Mouse (Mus musculus): ENCODE data around the gene Snupn. TPM values are rescaled to one million over a fixed set of nuclear protein-coding genes. Genes with fewer than 3 reads are reported as not detected.
"Not testable (repeated sequence)": the region's sequence is repeated elsewhere in the genome, so short reads cannot be mapped to it uniquely, and the experiment has no call there.

The Snupn gene
- polyA plus RNA-seq (2011; ENCODE audit: insufficient read depth, insufficient read length, low replicate concordance, missing spikeins) = 5.2 and 14.9 TPM in 2 replicates

DNA sequence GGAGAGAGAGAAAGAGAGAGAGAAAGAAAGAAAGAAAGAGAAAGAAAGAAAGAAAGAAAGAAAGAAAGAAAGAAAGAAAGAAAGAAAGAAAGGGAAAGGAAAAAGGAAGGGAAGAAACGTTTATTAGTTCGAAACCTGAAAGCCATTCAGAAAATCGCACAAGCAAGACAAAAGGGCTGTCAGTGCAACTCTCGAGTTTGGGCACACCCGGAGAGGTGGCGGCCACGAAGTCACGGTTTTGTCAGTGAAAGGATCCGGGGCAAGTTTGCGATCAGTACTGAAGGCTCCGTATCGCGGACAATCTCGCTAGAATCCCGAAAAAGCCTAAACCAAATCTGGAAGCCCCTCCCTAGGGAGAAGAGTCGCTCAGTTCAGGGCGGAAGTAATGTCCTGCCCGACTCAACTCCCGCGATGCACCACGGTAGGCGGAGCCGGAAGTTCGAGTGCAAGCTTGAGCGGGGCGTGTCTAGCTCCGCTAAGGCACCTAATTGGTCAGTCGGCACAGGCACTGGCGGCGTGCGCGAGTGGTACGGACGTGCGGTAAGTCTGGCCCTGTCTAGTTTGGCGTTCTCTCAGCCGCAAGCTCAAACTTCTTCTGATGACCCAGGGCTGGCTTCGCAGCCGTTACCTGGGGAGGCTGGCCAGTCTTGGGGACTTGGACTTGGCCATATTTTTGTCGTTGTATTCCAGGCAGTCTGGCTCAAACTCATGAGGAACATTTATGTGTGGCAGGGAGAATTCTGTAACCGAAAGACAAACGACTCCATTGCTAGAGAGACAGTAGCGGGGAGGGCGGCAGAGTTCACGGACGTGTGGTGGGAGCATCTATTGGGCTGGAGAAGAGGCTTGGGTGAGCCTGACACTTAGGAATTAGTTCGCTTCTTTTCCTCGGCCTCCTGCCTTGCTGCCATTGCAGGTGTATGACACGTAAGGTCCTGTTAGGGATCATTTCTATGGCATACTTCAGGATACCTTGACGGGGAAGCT, at the start of gene Snupn:
TSS of gene Snupn (plus strand) at position 465 of the 987 bp plus-strand sequence.
- WGBS = under 1% methylated on average over 50 of the region's 50 CpGs
- H3K4me1 ChIP-seq (ENCODE audit: control insufficient read depth, insufficient read depth, low read length) = peaks cover 1% of the 10 kb centered on the region
- TF ChIP-seq POLR2A (IDR thresholded peaks at IDR 0.05; ENCODE audit: borderline replicate concordance, control insufficient read depth, low read depth, low read length) (peak; percentile 97), CTCF (IDR thresholded peaks at IDR 0.05; ENCODE audit: control insufficient read depth, insufficient read depth, low read length) (no peak)
- peak within 1 kb of the TSS; percentile 68 for H3K27ac ChIP-seq (ENCODE audit: control insufficient read depth, insufficient read depth, low read depth, low read length, poor library complexity)
- peak within 1 kb of the TSS; percentile 84 for H3K4me3 ChIP-seq (replicated peaks; ENCODE audit: control insufficient read depth, low read depth, low read length)

DNA sequence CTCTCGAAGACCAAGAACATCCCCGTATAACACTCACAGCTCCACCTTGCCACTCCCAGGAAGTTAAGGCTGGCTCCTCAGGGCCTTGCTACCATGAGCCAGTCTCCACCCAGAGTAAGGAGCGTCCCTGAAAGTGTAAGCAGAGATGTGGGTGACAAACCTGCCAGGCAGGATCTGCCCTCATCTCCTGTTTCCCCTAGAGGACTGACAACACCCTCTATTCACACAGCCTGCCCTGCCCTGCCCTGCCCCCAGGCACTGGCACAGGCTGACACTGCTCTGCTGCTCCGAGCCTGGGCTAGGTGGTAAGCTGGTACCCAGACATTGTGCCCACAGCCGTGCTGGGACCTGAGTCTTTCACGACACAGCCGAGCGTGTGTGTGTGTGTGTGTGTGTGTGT, 49.5 kb upstream of the Snupn start:
- 21% methylated on average over 8 of the region's 8 CpGs for WGBS
- Histone ChIP-seq H3K27ac (ENCODE audit: control insufficient read depth, insufficient read depth, low read depth, low read length, poor library complexity) (peak overlapping the region; percentile 36; the same call in 1 of the 2 replicates), H3K4me1 (ENCODE audit: control insufficient read depth, insufficient read depth, low read length) (no peaks in the 10 kb centered on the region; the same call in none of the 2 replicates), H3K4me3 (replicated peaks; ENCODE audit: control insufficient read depth, low read depth, low read length) (no peak overlapping the region)
- no peak for TF ChIP-seq POLR2A (IDR thresholded peaks at IDR 0.05; ENCODE audit: borderline replicate concordance, control insufficient read depth, low read depth, low read length)
- TF ChIP-seq CTCF (IDR thresholded peaks at IDR 0.05; ENCODE audit: control insufficient read depth, insufficient read depth, low read length) = no peak

DNA sequence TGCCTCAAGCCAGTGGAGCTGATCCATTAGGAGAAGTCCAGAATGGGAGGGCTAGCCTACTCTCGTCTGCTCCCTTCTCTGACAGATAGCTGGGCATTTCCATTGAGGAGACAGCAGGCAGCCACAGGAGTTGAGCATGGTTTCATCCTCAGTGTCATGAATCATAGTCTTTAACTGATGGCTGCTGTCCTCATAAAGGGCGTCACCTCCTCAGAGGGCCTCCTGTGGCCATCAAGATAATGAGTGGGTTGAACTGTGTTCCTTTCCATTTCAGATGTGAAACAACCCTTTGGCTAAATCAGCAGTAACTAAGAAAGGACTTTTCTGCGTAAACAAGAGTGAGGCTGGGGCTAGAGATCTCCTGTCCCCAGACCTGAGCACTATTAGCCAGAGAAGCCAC, 47.0 kb upstream of the Snupn start:
- no peak overlapping the region for H3K27ac ChIP-seq (ENCODE audit: control insufficient read depth, insufficient read depth, low read depth, low read length, poor library complexity)
- WGBS = 67% methylated on average over 3 of the region's 3 CpGs
- TF ChIP-seq CTCF (IDR thresholded peaks at IDR 0.05; ENCODE audit: control insufficient read depth, insufficient read depth, low read length) (no peak), POLR2A (IDR thresholded peaks at IDR 0.05; ENCODE audit: borderline replicate concordance, control insufficient read depth, low read depth, low read length) (no peak)
- H3K4me3 ChIP-seq (replicated peaks; ENCODE audit: control insufficient read depth, low read depth, low read length) = no peak overlapping the region
- no peaks in the 10 kb centered on the region; the same call in none of the 2 replicates for H3K4me1 ChIP-seq (ENCODE audit: control insufficient read depth, insufficient read depth, low read length)

DNA sequence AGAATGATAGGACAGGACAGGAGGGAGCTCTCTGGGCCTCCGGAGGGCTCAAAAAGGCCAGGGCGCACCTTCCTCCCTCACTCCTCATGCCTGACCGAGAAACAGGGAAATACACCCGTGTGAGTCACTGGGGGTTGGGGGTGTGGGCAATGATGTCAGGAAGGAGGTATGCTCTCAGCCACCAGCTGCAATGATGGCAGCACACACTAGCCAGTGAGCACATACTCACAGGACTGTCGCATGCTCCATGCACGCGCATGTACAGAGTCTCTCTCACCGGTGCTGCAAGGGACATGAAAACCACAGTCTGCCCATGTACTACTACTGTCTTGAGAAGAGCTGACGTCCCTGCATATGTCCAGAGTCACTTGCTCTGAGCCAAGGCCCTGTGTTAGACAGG, 43.1 kb upstream of the Snupn start:
- H3K4me3 ChIP-seq (replicated peaks; ENCODE audit: control insufficient read depth, low read depth, low read length) = no peak overlapping the region
- TF ChIP-seq POLR2A (IDR thresholded peaks at IDR 0.05; ENCODE audit: borderline replicate concordance, control insufficient read depth, low read depth, low read length) = no peak
- TF ChIP-seq CTCF (IDR thresholded peaks at IDR 0.05; ENCODE audit: control insufficient read depth, insufficient read depth, low read length) = no peak
- WGBS = 62% methylated on average over 9 of the region's 9 CpGs

DNA sequence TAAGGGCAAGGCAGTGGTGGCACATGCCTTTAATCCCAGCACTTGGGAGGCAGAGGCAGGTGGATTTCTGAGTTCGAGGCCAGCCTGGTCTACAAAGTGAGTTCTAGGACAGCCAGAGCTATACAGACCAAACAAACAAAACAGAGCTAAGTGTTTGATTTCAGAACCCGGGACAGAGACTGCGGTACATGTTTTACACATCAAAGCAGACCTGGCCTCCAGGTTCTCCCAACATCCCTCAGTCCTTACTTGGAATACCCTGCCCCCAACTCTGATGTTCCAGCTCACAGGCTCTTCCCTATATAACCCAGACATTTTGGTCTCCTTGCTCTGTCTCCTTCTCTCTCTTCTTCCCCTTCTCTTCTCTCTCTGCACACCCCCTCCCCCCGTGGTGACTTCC, 40.7 kb upstream of the Snupn start:
- H3K27ac ChIP-seq (ENCODE audit: control insufficient read depth, insufficient read depth, low read depth, low read length, poor library complexity); H3K4me1 ChIP-seq (ENCODE audit: control insufficient read depth, insufficient read depth, low read length); H3K4me3 ChIP-seq (replicated peaks; ENCODE audit: control insufficient read depth, low read depth, low read length): not testable (repeated sequence)
- WGBS = 56% methylated on average over 4 of the region's 4 CpGs

More for the DNA sequence above, 43.1 kb upstream of the Snupn start:
- H3K27ac ChIP-seq (ENCODE audit: control insufficient read depth, insufficient read depth, low read depth, low read length, poor library complexity) = no peak overlapping the region
- H3K4me1 ChIP-seq (ENCODE audit: control insufficient read depth, insufficient read depth, low read length) = no peaks in the 10 kb centered on the region; the same call in 1 of the 2 replicates

DNA sequence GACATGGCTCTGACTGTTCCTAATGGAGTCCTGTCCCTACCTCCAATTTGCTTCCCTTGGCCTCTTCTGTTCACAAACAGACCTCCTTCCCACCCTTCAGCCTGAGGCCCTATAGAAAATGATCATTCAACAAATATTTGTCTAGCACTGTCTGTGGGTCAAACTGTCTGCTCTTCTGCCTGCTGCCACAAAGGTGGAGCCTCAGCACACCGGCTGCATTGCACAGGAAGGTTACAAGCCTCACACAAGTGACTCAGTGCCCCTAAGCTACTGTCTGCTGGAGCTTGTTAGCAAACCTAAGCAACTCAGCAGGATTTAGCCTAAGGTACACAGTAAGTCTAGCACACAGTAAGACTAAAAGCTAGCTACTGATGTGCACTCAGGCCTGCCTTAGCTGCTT, 39.7 kb upstream of the Snupn start:
- WGBS = 55% methylated on average over 1 of the region's 1 CpGs
- TF ChIP-seq CTCF (IDR thresholded peaks at IDR 0.05; ENCODE audit: control insufficient read depth, insufficient read depth, low read length) = no peak
- TF ChIP-seq POLR2A (IDR thresholded peaks at IDR 0.05; ENCODE audit: borderline replicate concordance, control insufficient read depth, low read depth, low read length) = no peak
- no peaks in the 10 kb centered on the region; the same call in 1 of the 2 replicates for H3K4me1 ChIP-seq (ENCODE audit: control insufficient read depth, insufficient read depth, low read length)
- H3K27ac ChIP-seq (ENCODE audit: control insufficient read depth, insufficient read depth, low read depth, low read length, poor library complexity) = no peak overlapping the region
- H3K4me3 ChIP-seq (replicated peaks; ENCODE audit: control insufficient read depth, low read depth, low read length) = no peak overlapping the region

DNA sequence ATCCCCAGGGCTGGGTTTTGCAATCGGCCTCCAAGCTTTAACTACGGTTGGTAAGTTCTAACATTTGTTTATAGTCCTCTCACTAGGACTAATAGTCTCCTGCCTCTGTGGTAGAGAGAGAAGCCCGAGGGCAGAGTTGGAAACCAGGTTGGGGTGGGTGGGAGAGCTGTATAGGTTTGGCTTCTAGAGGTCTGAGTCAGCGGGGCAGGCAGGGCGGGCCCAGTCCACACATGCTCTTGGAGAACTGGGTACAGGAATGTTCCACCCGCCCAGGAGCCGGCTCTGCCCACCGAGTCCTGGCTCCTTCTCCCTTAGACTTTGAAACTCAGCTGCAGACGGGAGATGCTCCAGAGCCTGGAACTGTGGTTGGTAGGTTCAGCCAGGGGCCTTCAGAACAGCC, 36.7 kb upstream of the Snupn start:
- H3K4me3 ChIP-seq (replicated peaks; ENCODE audit: control insufficient read depth, low read depth, low read length) = no peak overlapping the region
- no peak overlapping the region for H3K27ac ChIP-seq (ENCODE audit: control insufficient read depth, insufficient read depth, low read depth, low read length, poor library complexity)
- H3K4me1 ChIP-seq (ENCODE audit: control insufficient read depth, insufficient read depth, low read length) = no peaks in the 10 kb centered on the region
- no peak for TF ChIP-seq POLR2A (IDR thresholded peaks at IDR 0.05; ENCODE audit: borderline replicate concordance, control insufficient read depth, low read depth, low read length)
- TF ChIP-seq CTCF (IDR thresholded peaks at IDR 0.05; ENCODE audit: control insufficient read depth, insufficient read depth, low read length) = no peak
- 87% methylated on average over 9 of the region's 9 CpGs for WGBS

DNA sequence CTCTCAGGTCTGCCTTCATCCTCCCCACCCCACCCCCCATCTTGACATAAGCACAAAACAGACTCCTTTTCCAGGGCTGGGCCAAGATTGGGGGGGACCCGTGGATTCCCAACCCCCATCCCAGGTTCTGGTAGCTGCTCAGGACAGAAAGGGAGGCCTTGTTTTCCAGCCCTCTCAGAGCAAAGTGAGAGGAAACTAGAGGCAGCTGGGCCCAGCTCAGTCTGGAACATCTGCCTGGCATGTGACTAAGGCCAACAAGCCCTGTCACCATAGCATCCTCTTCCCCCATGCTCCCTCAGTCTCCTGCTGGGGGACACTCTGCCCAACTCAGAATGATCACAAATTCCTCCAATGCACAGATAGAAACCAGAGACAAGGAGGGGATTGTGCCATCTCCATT, 35.6 kb upstream of the Snupn start:
- WGBS = 91% methylated on average over 1 of the region's 1 CpGs
- H3K4me1 ChIP-seq (ENCODE audit: control insufficient read depth, insufficient read depth, low read length) = no peaks in the 10 kb centered on the region
- no peak for TF ChIP-seq CTCF (IDR thresholded peaks at IDR 0.05; ENCODE audit: control insufficient read depth, insufficient read depth, low read length)
- H3K4me3 ChIP-seq (replicated peaks; ENCODE audit: control insufficient read depth, low read depth, low read length) = no peak overlapping the region
- H3K27ac ChIP-seq (ENCODE audit: control insufficient read depth, insufficient read depth, low read depth, low read length, poor library complexity) = no peak overlapping the region
